Mouse (Mus musculus) small intestine, adult 2 months (tissue): ENCODE measurements around the gene Rpusd2. TPM values are rescaled to one million over a fixed set of nuclear protein-coding genes. Genes with fewer than 3 reads are reported as not detected.
"Not testable (repeated sequence)": the region's sequence is repeated elsewhere in the genome, so short reads cannot be mapped to it uniquely, and the experiment has no call there.

Experiments used
- H3K27ac ChIP-seq: fragments of 200-500 bp; 2 replicates; pipeline ENCODE4 v1.5.1; 2012; ENCODE audit warnings: low read depth, low read length, control low read depth, inconsistent platforms; ENCODE audit not compliant: insufficient read depth
- H3K27me3 ChIP-seq: fragments of 200-500 bp; 2 replicates; pipeline ENCODE4 v1.6.1; 2012; ENCODE audit warnings: mild to moderate bottlenecking, moderate library complexity, low read length, inconsistent platforms; ENCODE audit not compliant: control insufficient read depth, insufficient read depth
- H3K36me3 ChIP-seq: fragments of 200-500 bp; 2 replicates; pipeline ENCODE4 v1.6.1; 2012; ENCODE audit warnings: mild to moderate bottlenecking, low read length, control low read depth, inconsistent platforms; ENCODE audit not compliant: control insufficient read depth, insufficient read depth
- H3K4me1 ChIP-seq: fragments of 200-500 bp; 2 replicates; pipeline ENCODE4 v1.6.1; 2012; ENCODE audit warnings: low read length, inconsistent platforms, mixed read lengths; ENCODE audit not compliant: control insufficient read depth, insufficient read depth, insufficient read length
- H3K4me3 ChIP-seq: fragments of 200-500 bp; 2 replicates; pipeline ENCODE4 v1.5.1; 2012; ENCODE audit warnings: low read depth, mild to moderate bottlenecking, control low read depth, inconsistent platforms, low read length, moderate library complexity
- CTCF ChIP-seq: fragments of 200-500 bp; IDR thresholded peaks from 2 replicates; pipeline ENCODE4 v1.5.1; 2012; ENCODE audit warnings: low read depth, mild to moderate bottlenecking, control low read depth, inconsistent platforms, low read length, moderate library complexity, mixed read lengths; ENCODE audit not compliant: insufficient replicate concordance, insufficient read length; ENCODE audit errors: extremely low read depth
- POLR2A ChIP-seq: fragments of 200-500 bp; IDR thresholded peaks from 2 replicates; pipeline ENCODE4 v1.6.1; 2012; ENCODE audit warnings: low read depth, mild to moderate bottlenecking, control low read depth, inconsistent platforms, low read length, moderate library complexity
- WGBS: fragments of 180-500 bp; shearing (Covaris S2); methylation state at CpG from one replicate; pipeline ENCODE4 v1.1.7; 2018; 5-methylcytosine and 5-hydroxymethylcytosine counted together
- polyA plus RNA-seq: library from polyadenylated mRNA; depleted of rRNA; stranded (reverse); fragments of >200 nt; gene quantifications from 2 replicates; pipeline ENCODE4 v1.2.3, GENCODE M21; 2012

The Rpusd2 gene
- polyA plus RNA-seq, 1 experiment: 1.9 TPM

- WGBS: 92% methylated on average over 2 of the region's 2 CpGs
- H3K27ac ChIP-seq: no peak overlapping the region
- no peak overlapping the region for H3K4me3 ChIP-seq
- no peaks in the 10 kb centered on the region for H3K36me3 ChIP-seq
- H3K4me1 ChIP-seq: no peaks in the 10 kb centered on the region
- no peak for TF ChIP-seq CTCF
- no peak for TF ChIP-seq POLR2A
- no peaks in the 10 kb centered on the region for H3K27me3 ChIP-seq
These were observed 25.2 kb upstream of the Rpusd2 start for GRCm38 (mm10) chr2:119009376-119009775.

GRCm38 (mm10) chr2:119014989-119015388, 19.6 kb upstream of the Rpusd2 start:
- 22% methylated on average over 7 of the region's 7 CpGs for WGBS
- peaks cover 21% of the 10 kb centered on the region for H3K36me3 ChIP-seq
- peak; percentile 10; the same call in 1 of the 2 replicates for TF ChIP-seq CTCF
- TF ChIP-seq POLR2A: no peak
- peaks cover 9% of the 10 kb centered on the region; the same call in 1 of the 2 replicates for H3K4me1 ChIP-seq
- peak overlapping the region; percentile 67 for H3K27ac ChIP-seq
- H3K27me3 ChIP-seq: no peaks in the 10 kb centered on the region
- no peak overlapping the region for H3K4me3 ChIP-seq

GRCm38 (mm10) chr2:119015604-119016180, 18.9 kb upstream of the Rpusd2 start:
- peaks cover 9% of the 10 kb centered on the region; the same call in 1 of the 2 replicates for H3K4me1 ChIP-seq
- 0 out of 2 replicates have a peak overlapping the region, but pooled peaks have one; percentile 2 for H3K4me3 ChIP-seq
- H3K27ac ChIP-seq: peak overlapping the region; percentile 67
- H3K27me3 ChIP-seq: no peaks in the 10 kb centered on the region
- H3K36me3 ChIP-seq: peaks cover 24% of the 10 kb centered on the region
- 16% methylated on average over 12 of the region's 12 CpGs for WGBS
- TF ChIP-seq POLR2A (0 out of 2 replicates have a peak, but pooled peaks have one; percentile 14), CTCF (no peak)

GRCm38 (mm10) chr2:119016312-119016711, 18.3 kb upstream of the Rpusd2 start:
- 76% methylated on average over 4 of the region's 4 CpGs for WGBS
- H3K4me1 ChIP-seq, H3K27me3 ChIP-seq, H3K4me3 ChIP-seq, H3K27ac ChIP-seq: not testable (repeated sequence)
- peaks cover 29% of the 10 kb centered on the region for H3K36me3 ChIP-seq

- peaks cover 39% of the 10 kb centered on the region for H3K36me3 ChIP-seq
- WGBS: 94% methylated on average over 3 of the region's 3 CpGs
- peaks cover 9% of the 10 kb centered on the region; the same call in 1 of the 2 replicates for H3K4me1 ChIP-seq
- H3K27me3 ChIP-seq: no peaks in the 10 kb centered on the region
- no peak overlapping the region for H3K27ac ChIP-seq
- H3K4me3 ChIP-seq: no peak overlapping the region
- TF ChIP-seq POLR2A (no peak), CTCF (peak; percentile 46; the same call in 1 of the 2 replicates)
These were observed 16.9 kb upstream of the Rpusd2 start for GRCm38 (mm10) chr2:119017647-119018046.

- TF ChIP-seq CTCF: no peak
- TF ChIP-seq POLR2A: no peak
- peak overlapping the region; percentile 49; the same call in 1 of the 2 replicates for H3K27ac ChIP-seq
- WGBS: 81% methylated on average over 22 of the region's 22 CpGs
- H3K36me3 ChIP-seq: peaks cover 46% of the 10 kb centered on the region
- H3K27me3 ChIP-seq: no peaks in the 10 kb centered on the region
- H3K4me1 ChIP-seq: peaks cover 9% of the 10 kb centered on the region; the same call in 1 of the 2 replicates
- H3K4me3 ChIP-seq: no peak overlapping the region; the same call in 1 of the 2 replicates
These were observed 16.0 kb upstream of the Rpusd2 start for GRCm38 (mm10) chr2:119018391-119019122.

GRCm38 (mm10) chr2:119019131-119019530, 15.5 kb upstream of the Rpusd2 start:
- Histone ChIP-seq H3K27ac (no peak overlapping the region), H3K4me1 (peaks cover 9% of the 10 kb centered on the region; the same call in 1 of the 2 replicates), H3K36me3 (peaks cover 52% of the 10 kb centered on the region), H3K27me3 (no peaks in the 10 kb centered on the region), H3K4me3 (no peak overlapping the region)
- WGBS: 73% methylated on average over 5 of the region's 5 CpGs
- TF ChIP-seq CTCF: no peak
